Mouse (Mus musculus) naive thymus-derived CD4-positive, alpha-beta T cell, adult 5 months (primary cell): ENCODE data around the gene Olfr830. TPM values are rescaled to one million over a fixed set of nuclear protein-coding genes. Genes with fewer than 3 reads are reported as not detected.

ENCODE experiments used
- polyA plus RNA-seq: library from polyadenylated mRNA; unstranded; fragments of 100-300 nt; shearing (Covaris generic); gene quantifications from one replicate; pipeline ENCODE4 v1.2.1, GENCODE M21; 2017

The Olfr830 gene
- not detected for polyA plus RNA-seq

GRCm38 (mm10) chr9:18874393-18874792, at the start of gene Olfr830:
TSS of gene Olfr830 (plus strand) at chr9:18874693.

GRCm38 (mm10) chr9:18854633-18855032, 19.9 kb upstream of the Olfr830 start, which contains the start of gene Olfr829:
TSS of gene Olfr829 (plus strand) at chr9:18854933.

Other genes with a start within 250 kb of the Olfr830 start
- 0.02 TPM for gene Muc16, start 200.2 kb upstream of the Olfr830 start, polyA plus RNA-seq
- gene Olfr24, start 110.7 kb upstream of the Olfr830 start, polyA plus RNA-seq = 0.10 TPM
- gene Olfr828, start 55.2 kb upstream of the Olfr830 start, polyA plus RNA-seq = not detected
- gene Olfr829, start 19.8 kb upstream of the Olfr830 start, polyA plus RNA-seq = not detected
- not detected for gene Olfr832, start 62.4 kb downstream of the Olfr830 start, polyA plus RNA-seq
- not detected for gene Olfr834, start 113.3 kb downstream of the Olfr830 start, polyA plus RNA-seq
- gene Olfr835, start 158.0 kb downstream of the Olfr830 start, polyA plus RNA-seq = not detected
- 0.14 TPM for gene Olfr836, start 245.7 kb downstream of the Olfr830 start, polyA plus RNA-seq